Mouse (Mus musculus): ENCODE measurements around the gene AL732309.1.

GRCm38 (mm10) chr2:25217666-25218065 lies 29.0 kb downstream of the AL732309.1 start:
- TF ChIP-seq POLR2A (IDR thresholded peaks at IDR 0.05; ENCODE audit: control insufficient read depth, low read depth, low read length) (no peak), CTCF (IDR thresholded peaks at IDR 0.05; ENCODE audit: control insufficient read depth, insufficient read depth, insufficient replicate concordance, low read depth, low read length) (no peak)

Data from testis, adult 2 months (tissue).